Mouse (Mus musculus) olfactory bulb, adult 2 months (tissue): ENCODE measurements around the gene Plxdc2. TPM values are rescaled to one million over a fixed set of nuclear protein-coding genes. Genes with fewer than 3 reads are reported as not detected.

Source experiments
- H3K27ac ChIP-seq: fragments of 200-500 bp; 2 replicates; pipeline ENCODE4 v1.5.1; 2012; ENCODE audit warnings: low read depth, low read length; ENCODE audit not compliant: insufficient read depth
- H3K4me1 ChIP-seq: fragments of 200-500 bp; 2 replicates; pipeline ENCODE4 v1.6.1; 2012; ENCODE audit warnings: low read length; ENCODE audit not compliant: control insufficient read depth, insufficient read depth
- H3K4me3 ChIP-seq: fragments of 200-500 bp; 2 replicates; pipeline ENCODE4 v1.5.1; 2012; ENCODE audit warnings: mild to moderate bottlenecking, low read depth, low read length, moderate library complexity; ENCODE audit not compliant: insufficient read depth
- CTCF ChIP-seq: fragments of 200-500 bp; IDR thresholded peaks from 2 replicates; pipeline ENCODE4 v1.5.1; 2012; ENCODE audit warnings: low read depth, mild to moderate bottlenecking, low read length, moderate library complexity; ENCODE audit not compliant: insufficient read depth
- POLR2A ChIP-seq: fragments of 200-500 bp; IDR thresholded peaks from 2 replicates; pipeline ENCODE4 v1.6.1; 2012; ENCODE audit warnings: mild to moderate bottlenecking, low read depth, low read length, moderate library complexity; ENCODE audit not compliant: insufficient read depth
- WGBS: fragments of 180-500 bp; shearing (Covaris S2); methylation state at CpG from one replicate; pipeline ENCODE4 v1.1.7; 2018; 5-methylcytosine and 5-hydroxymethylcytosine counted together
- polyA plus RNA-seq: library from polyadenylated mRNA; stranded (reverse); fragments of >200 nt; gene quantifications from 2 replicates; pipeline ENCODE4 v1.2.4, GENCODE M21; 2012; ENCODE audit warnings: low replicate concordance; ENCODE audit not compliant: missing spikeins, insufficient read depth, insufficient read length

The Plxdc2 gene
- polyA plus RNA-seq, 1 experiment = not detected

DNA sequence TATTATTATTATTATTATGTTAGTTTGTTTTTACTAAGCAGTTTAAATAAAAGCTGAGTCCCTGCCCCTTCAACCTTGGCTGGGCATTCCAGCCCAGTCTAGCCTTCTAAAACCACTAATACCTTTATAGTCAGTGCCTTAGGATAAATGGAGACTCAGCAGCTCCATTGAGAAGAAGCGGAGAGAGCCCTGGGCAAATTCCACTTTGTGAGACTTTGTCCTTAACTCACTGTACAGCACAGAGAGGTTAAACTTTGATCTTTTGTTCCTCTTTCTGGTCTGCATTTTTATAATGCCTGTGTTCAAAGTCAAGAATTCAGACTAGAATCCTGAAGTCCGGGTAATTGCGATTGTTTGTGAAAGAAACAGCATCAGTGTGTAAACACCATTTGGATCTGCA, 41.4 kb downstream of the Plxdc2 start:
- TF ChIP-seq POLR2A (no peak), CTCF (no peak)
- Histone ChIP-seq H3K27ac (no peak overlapping the region), H3K4me3 (no peak overlapping the region), H3K4me1 (no peaks in the 10 kb centered on the region)
- WGBS = 82% methylated on average over 3 of the region's 3 CpGs

GRCm38 (mm10) chr2:16398006-16398405, 41.9 kb downstream of the Plxdc2 start:
- no peak for TF ChIP-seq POLR2A
- no peak for TF ChIP-seq CTCF
- no peak overlapping the region for H3K27ac ChIP-seq
- H3K4me3 ChIP-seq = no peak overlapping the region
- 91% methylated on average over 1 of the region's 1 CpGs for WGBS
- no peaks in the 10 kb centered on the region for H3K4me1 ChIP-seq

DNA sequence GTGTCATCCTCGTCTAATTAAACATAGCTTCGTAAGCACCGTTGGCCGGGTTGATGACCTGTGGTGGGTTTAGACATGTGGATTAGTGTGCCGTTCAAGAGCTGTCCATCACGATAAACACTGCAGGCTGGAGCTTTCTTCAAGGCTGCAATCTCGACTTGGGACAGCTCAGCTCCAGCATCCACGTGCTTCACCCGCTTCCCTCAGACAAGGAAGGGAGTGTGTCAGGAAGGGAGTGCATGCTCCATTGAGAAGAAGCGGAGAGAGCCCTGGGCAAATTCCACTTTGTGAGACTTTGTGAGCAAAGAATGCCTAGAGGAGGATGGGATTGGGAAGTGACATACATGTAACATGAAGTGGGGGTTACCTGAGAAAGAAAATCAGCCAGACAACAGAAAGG, 42.8 kb downstream of the Plxdc2 start:
- no peak overlapping the region for H3K4me3 ChIP-seq
- WGBS = 81% methylated on average over 10 of the region's 10 CpGs
- TF ChIP-seq CTCF (no peak), POLR2A (no peak)
- no peak overlapping the region for H3K27ac ChIP-seq
- no peaks in the 10 kb centered on the region for H3K4me1 ChIP-seq

- Histone ChIP-seq H3K27ac (no peak overlapping the region), H3K4me1 (no peaks in the 10 kb centered on the region), H3K4me3 (no peak overlapping the region)
- no peak for TF ChIP-seq CTCF
- no peak for TF ChIP-seq POLR2A
- WGBS = 85% methylated on average over 2 of the region's 2 CpGs
Measured at GRCm38 (mm10) chr2:16406508-16406907, 50.4 kb downstream of the Plxdc2 start.

DNA sequence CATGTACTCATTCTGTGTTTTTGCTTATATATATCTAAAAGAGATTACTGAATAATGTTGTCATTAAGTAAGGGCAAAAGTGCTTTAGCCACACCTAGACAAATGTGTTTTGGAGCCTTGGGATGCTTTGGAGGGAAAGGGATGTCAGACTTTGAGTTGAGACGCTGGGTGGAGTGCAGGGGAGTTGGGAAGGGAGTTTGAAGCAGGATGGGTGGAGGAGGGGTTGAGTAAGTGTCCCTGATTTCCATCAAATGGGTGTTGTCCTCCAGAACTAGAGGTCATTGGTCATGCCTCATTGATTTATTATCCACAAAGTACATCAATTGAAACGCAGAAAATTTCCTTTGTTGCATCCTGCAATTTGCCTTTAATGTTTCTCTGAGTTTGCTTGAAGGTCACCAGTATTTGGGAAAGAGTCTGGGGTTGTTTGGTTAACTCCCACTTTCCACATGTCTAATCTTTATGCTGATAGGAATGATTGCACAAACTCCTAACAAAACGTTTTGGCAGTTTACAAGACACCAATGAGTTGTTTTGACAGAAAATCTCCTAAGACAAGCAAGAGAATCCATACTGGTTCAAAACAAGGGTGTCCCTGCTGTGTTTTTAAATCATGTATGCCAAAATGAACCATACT, 58.4 kb downstream of the Plxdc2 start:
- TF ChIP-seq POLR2A (no peak), CTCF (no peak)
- H3K4me1 ChIP-seq = no peaks in the 10 kb centered on the region
- WGBS = 75% methylated on average over 3 of the region's 3 CpGs
- no peak overlapping the region for H3K27ac ChIP-seq
- no peak overlapping the region for H3K4me3 ChIP-seq

- no peaks in the 10 kb centered on the region for H3K4me1 ChIP-seq
- TF ChIP-seq CTCF = no peak
- no peak for TF ChIP-seq POLR2A
- H3K27ac ChIP-seq = no peak overlapping the region
- WGBS = 72% methylated on average over 5 of the region's 5 CpGs
- no peak overlapping the region for H3K4me3 ChIP-seq
Measured at GRCm38 (mm10) chr2:16439030-16439429, 82.9 kb downstream of the Plxdc2 start.

GRCm38 (mm10) chr2:16442643-16443042, 86.5 kb downstream of the Plxdc2 start:
- H3K4me3 ChIP-seq = no peak overlapping the region
- TF ChIP-seq CTCF (no peak), POLR2A (no peak)
- 82% methylated on average over 2 of the region's 2 CpGs for WGBS
- no peaks in the 10 kb centered on the region for H3K4me1 ChIP-seq
- H3K27ac ChIP-seq = no peak overlapping the region

GRCm38 (mm10) chr2:16447936-16448335, 91.8 kb downstream of the Plxdc2 start:
- TF ChIP-seq POLR2A (no peak), CTCF (no peak)
- Histone ChIP-seq H3K4me1 (no peaks in the 10 kb centered on the region), H3K4me3 (no peak overlapping the region), H3K27ac (no peak overlapping the region)
- 89% methylated on average over 4 of the region's 4 CpGs for WGBS

GRCm38 (mm10) chr2:16450838-16451665, 94.9 kb downstream of the Plxdc2 start:
- WGBS = 64% methylated on average over 7 of the region's 7 CpGs
- H3K27ac ChIP-seq = no peak overlapping the region
- no peaks in the 10 kb centered on the region for H3K4me1 ChIP-seq
- TF ChIP-seq CTCF (no peak), POLR2A (no peak)
- H3K4me3 ChIP-seq = no peak overlapping the region
